Mouse (Mus musculus) cerebellum, adult 2 months (tissue): ENCODE measurements around the gene Alg6. TPM values are rescaled to one million over a fixed set of nuclear protein-coding genes. Genes with fewer than 3 reads are reported as not detected.

Experiments
- DNase-seq, 2 experiments: peaks; one replicate each; pipeline ENCODE4 v3.0.0; 2021
- H3K27ac ChIP-seq: fragments of 200-500 bp; 2 replicates; pipeline ENCODE4 v1.5.1; 2012; ENCODE audit warnings: low read length, control low read depth, inconsistent platforms; ENCODE audit not compliant: insufficient read depth
- H3K27me3 ChIP-seq: fragments of 200-500 bp; 2 replicates; pipeline ENCODE4 v1.6.1; 2012; ENCODE audit warnings: inconsistent platforms, mild to moderate bottlenecking, low read length, moderate library complexity; ENCODE audit not compliant: control insufficient read depth, insufficient read depth
- H3K4me1 ChIP-seq: fragments of 200-500 bp; 2 replicates; pipeline ENCODE4 v1.6.1; 2011; ENCODE audit warnings: low read length; ENCODE audit not compliant: control insufficient read depth, insufficient read depth
- H3K4me3 ChIP-seq: fragments of 200-500 bp; replicated peaks from 2 replicates; pipeline ENCODE3; 2011; ENCODE audit warnings: mild to moderate bottlenecking, low read depth, low read length, control low read depth; ENCODE audit not compliant: insufficient read depth
- CTCF ChIP-seq: fragments of 200-500 bp; IDR thresholded peaks from 2 replicates; pipeline ENCODE4 v1.5.1; 2011; ENCODE audit warnings: low read depth, mild to moderate bottlenecking, control low read depth, low read length, moderate library complexity, borderline replicate concordance; ENCODE audit not compliant: insufficient read depth
- POLR2A ChIP-seq: fragments of 200-500 bp; IDR thresholded peaks from 2 replicates; pipeline ENCODE4 v1.6.1; 2011; ENCODE audit warnings: low read length, control low read depth, borderline replicate concordance; ENCODE audit not compliant: insufficient read depth
- WGBS: fragments of 180-500 bp; shearing (Covaris S2); methylation state at CpG from one replicate; pipeline ENCODE4 v1.1.7; 2018; 5-methylcytosine and 5-hydroxymethylcytosine counted together
- polyA plus RNA-seq: library from polyadenylated mRNA; depleted of rRNA; stranded (reverse); fragments of >200 nt; gene quantifications from 2 replicates; pipeline ENCODE4 v1.2.3, GENCODE M21; 2012; rRNA removed

Gene Alg6
- polyA plus RNA-seq, 1 experiment: 15.1 TPM

DNA sequence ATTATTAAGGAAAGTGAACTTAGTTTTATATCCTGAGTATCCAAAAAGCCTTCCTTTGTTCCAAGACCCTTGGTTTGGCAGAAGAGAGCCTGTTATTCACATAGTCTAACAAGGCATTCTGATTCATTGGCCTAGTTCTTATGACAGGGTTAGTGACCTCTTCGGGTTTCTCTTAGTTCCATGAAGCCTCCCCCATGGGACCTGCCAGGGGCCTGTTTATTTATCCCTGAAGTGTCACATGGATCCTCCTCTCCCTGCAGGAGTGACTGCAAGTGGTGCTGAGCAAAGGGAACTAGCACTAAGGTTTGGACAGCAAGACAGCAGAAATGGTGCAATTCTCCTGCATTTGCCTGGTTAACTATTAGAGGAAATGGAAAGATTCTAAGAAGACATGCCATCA lies 57.6 kb downstream of the Alg6 start:
- no peaks in the 10 kb centered on the region for H3K27me3 ChIP-seq
- no peaks in the 10 kb centered on the region for H3K4me1 ChIP-seq
- no peak overlapping the region for H3K4me3 ChIP-seq
- TF ChIP-seq POLR2A: no peak
- no peak for TF ChIP-seq CTCF
- DNase-seq: no peak
- 38% methylated on average over 1 of the region's 1 CpGs for WGBS
- no peak overlapping the region for H3K27ac ChIP-seq

DNA sequence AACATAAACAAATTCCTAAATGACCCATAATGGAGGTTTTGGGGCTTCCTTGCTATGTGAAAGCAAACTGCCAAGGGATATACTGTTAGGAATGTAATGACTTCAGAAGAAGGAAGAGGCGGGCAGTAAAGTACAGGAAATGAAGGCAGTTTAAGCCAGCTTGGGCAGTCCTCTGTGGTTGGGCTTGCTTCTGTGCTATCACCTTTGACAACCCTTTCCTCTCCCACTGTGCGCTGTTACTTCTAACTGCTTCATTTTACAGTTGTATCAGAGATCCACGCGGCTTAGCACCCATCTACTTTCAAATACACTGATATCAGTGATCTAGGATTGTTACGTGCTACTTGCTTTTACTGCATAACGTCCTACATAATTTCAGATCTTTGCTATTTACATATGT lies 76.9 kb downstream of the Alg6 start:
- no peaks in the 10 kb centered on the region for H3K4me1 ChIP-seq
- DNase-seq: no peak
- 96% methylated on average over 6 of the region's 6 CpGs for WGBS
- H3K4me3 ChIP-seq: no peak overlapping the region
- no peaks in the 10 kb centered on the region for H3K27me3 ChIP-seq
- H3K27ac ChIP-seq: no peak overlapping the region
- TF ChIP-seq POLR2A (no peak), CTCF (no peak)

Other genes with a start within 250 kb of the Alg6 start
- 0.18 and 0.30 TPM in 2 replicates for gene Foxd3, start 59.4 kb upstream of the Alg6 start, polyA plus RNA-seq
- gene Efcab7, start 113.5 kb downstream of the Alg6 start, polyA plus RNA-seq: 3.5 and 3.8 TPM in 2 replicates
- 104 and 107 TPM in 2 replicates for gene Pgm1, start 213.8 kb downstream of the Alg6 start, polyA plus RNA-seq
- 3.6 and 4.1 TPM in 2 replicates for gene Itgb3bp, start 214.1 kb downstream of the Alg6 start, polyA plus RNA-seq